8 mouse cellular contexts compared by ENCODE assay signal in genomic region chr4:59388447-59389030, GRCm38 (mm10). TPM values are rescaled to one million over a fixed set of nuclear protein-coding genes. Genes with fewer than 3 reads are reported as not detected.
DNase-seq lines count a peak whose midpoint lies in the region; ATAC-seq and TF ChIP-seq lines count a peak whose summit lies in the region.

No protein-coding gene starts in this region.

- TF ChIP-seq POLR2A in lung, adult 2 months (IDR thresholded peaks at IDR 0.05; ENCODE audit: borderline replicate concordance, extremely low read depth, low read depth, low read length) = no peak

- TF ChIP-seq CTCF in lung, embryonic 14.5 days (IDR thresholded peaks at IDR 0.05; ENCODE audit: low read depth) = no peak
- no peak for TF ChIP-seq CTCF in lung, adult 2 months (IDR thresholded peaks at IDR 0.05; ENCODE audit: insufficient read depth, low read length)

- H3K36me3 ChIP-seq in lung, embryonic 14.5 days (ENCODE audit: insufficient read depth) = no peaks in the 10 kb centered on the region
- H3K36me3 ChIP-seq in hindbrain, embryonic 10.5 days = no peaks in the 10 kb centered on the region
- H3K36me3 ChIP-seq in midbrain, embryonic 16.5 days (ENCODE audit: control insufficient read depth, insufficient read depth, low read length) = no peaks in the 10 kb centered on the region

- H3K9ac ChIP-seq in lung, embryonic 14.5 days = peak overlapping the region; percentile 40
- H3K9ac ChIP-seq in midbrain, embryonic 16.5 days (ENCODE audit: low read depth, low read length) = peak overlapping the region; percentile 55; the same call in 1 of the 2 replicates

- peak overlapping the region; percentile 44 for H3K4me2 ChIP-seq in lung, embryonic 14.5 days
- H3K4me2 ChIP-seq in midbrain, embryonic 16.5 days (ENCODE audit: low read length) = peak overlapping the region; percentile 52

- peaks cover 9% of the 10 kb centered on the region for H3K4me1 ChIP-seq in lung, embryonic 14.5 days (ENCODE audit: insufficient read depth)
- H3K4me1 ChIP-seq in lung, adult 2 months (ENCODE audit: control insufficient read depth, insufficient read depth, low read length) = no peaks in the 10 kb centered on the region
- H3K4me1 ChIP-seq in hindbrain, embryonic 10.5 days (replicated peaks) = peaks cover 11% of the 10 kb centered on the region
- H3K4me1 ChIP-seq in midbrain, embryonic 16.5 days (ENCODE audit: control insufficient read depth, insufficient read depth, low read length) = peaks cover 17% of the 10 kb centered on the region

- H3K27ac ChIP-seq in lung, embryonic 14.5 days (ENCODE audit: low read depth) = peak overlapping the region; percentile 72; the same call in 1 of the 2 replicates
- H3K27ac ChIP-seq in hindbrain, embryonic 10.5 days = 0 out of 2 replicates have a peak overlapping the region, but pooled peaks have one; percentile 1
- peak overlapping the region; percentile 70 for H3K27ac ChIP-seq in midbrain, embryonic 16.5 days (ENCODE audit: low read length)

- whole genome bisulfite sequencing in lung, embryonic 14.5 days = 25% methylated on average over 13 of the region's 13 CpGs
- 46% methylated on average over 13 of the region's 13 CpGs for WGBS in lung, adult 2 months
- WGBS in hindbrain, embryonic 10.5 days = 53% methylated on average over 13 of the region's 13 CpGs
- 8% methylated on average over 13 of the region's 13 CpGs for WGBS in midbrain, embryonic 16.5 days

- peak; percentile 29 for DNase-seq in lung, embryonic 14.5 days
- DNase-seq in lung, adult 2 months = no peak
- no peak for DNase-seq in hindbrain, embryonic 10.5 days (ENCODE audit: low spot score)
- peak; percentile 38 to 39 for DNase-seq in layer of hippocampus, adult 8-10 months (ENCODE audit: low spot score in 2 of 2)
- no peak for DNase-seq in yolk sac, embryonic 10.5 days (ENCODE audit: low spot score)
- no peak for DNase-seq in spleen, postnatal 14 days (ENCODE audit: low spot score in 2 of 2)
- no peak for DNase-seq in T-cell, adult 2 months (ENCODE audit: low spot score)

- 0 out of 2 replicates have a peak overlapping the region, but pooled peaks have one; percentile 6 for H3K4me3 ChIP-seq in lung, embryonic 14.5 days (ENCODE audit: low read depth, low read length)
- H3K4me3 ChIP-seq in lung, adult 2 months (replicated peaks; ENCODE audit: extremely low read depth, low read depth, low read length) = no peak overlapping the region
- H3K4me3 ChIP-seq in hindbrain, embryonic 10.5 days = no peak overlapping the region
- peak overlapping the region; percentile 21 for H3K4me3 ChIP-seq in midbrain, embryonic 16.5 days (ENCODE audit: low read depth, low read length)

- no peaks in the 10 kb centered on the region for H3K9me3 ChIP-seq in lung, embryonic 14.5 days (ENCODE audit: low read depth, low read length)
- no peaks in the 10 kb centered on the region for H3K9me3 ChIP-seq in hindbrain, embryonic 10.5 days
- no peaks in the 10 kb centered on the region for H3K9me3 ChIP-seq in midbrain, embryonic 16.5 days (replicated peaks; ENCODE audit: control insufficient read depth, low read length, poor library complexity, severe bottlenecking)

- no peaks in the 10 kb centered on the region for H3K27me3 ChIP-seq in lung, embryonic 14.5 days (ENCODE audit: insufficient read depth, low read length)
- H3K27me3 ChIP-seq in hindbrain, embryonic 10.5 days (ENCODE audit: insufficient read depth, poor library complexity, severe bottlenecking) = no peaks in the 10 kb centered on the region
- H3K27me3 ChIP-seq in midbrain, embryonic 16.5 days (ENCODE audit: control insufficient read depth, insufficient read depth, low read depth, low read length) = no peaks in the 10 kb centered on the region

- peak; percentile 29; the same call in 1 of the 2 replicates for ATAC-seq in lung, embryonic 14.5 days (ENCODE audit: insufficient read depth)
- ATAC-seq in midbrain, embryonic 16.5 days = peak; percentile 85

RNA-seq across cellular contexts. Expression of gene Susd1, which starts 49.9 kb away (rescaled TPM):
- polyA plus RNA-seq in lung, embryonic 14.5 days (2014; fragmentation: Nextera tagmentation; extraction: Ambion mirVana) = 5.1 and 5.6 TPM in 2 replicates
- polyA plus RNA-seq in lung, adult 2 months (2012; rRNA removed) = 1.9 and 3.1 TPM in 2 replicates
- 2.0 and 2.1 TPM in 2 replicates for polyA plus RNA-seq in hindbrain, embryonic 10.5 days (2016; fragmentation: Nextera tagmentation; extraction: Ambion mirVana)
- total RNA-seq in layer of hippocampus, adult 8-10 months (2022) = 10 to 100 TPM in 2 of 4 experiments, 1 to 10 TPM in 2; 8.3 to 11.1 (median 10.1) TPM
- 1.4 and 2.2 TPM in 2 replicates for polyA plus RNA-seq in midbrain, embryonic 16.5 days (2015; fragmentation: Nextera tagmentation; extraction: Ambion mirVana)

Comparison
In these comparisons a context has a peak if more than half of its experiments do, and no peak if none do; other contexts are left out.
1. DNase-seq: peak in lung, embryonic 14.5 days (single experiment) and layer of hippocampus, adult 8-10 months (2 of 2); none in lung, adult 2 months (single experiment), hindbrain, embryonic 10.5 days (single experiment), yolk sac, embryonic 10.5 days (single experiment), spleen, postnatal 14 days (0 of 2) and T-cell, adult 2 months (single experiment).
2. H3K4me3 ChIP-seq: peak in lung, embryonic 14.5 days (single experiment) and midbrain, embryonic 16.5 days (single experiment); none in lung, adult 2 months (single experiment) and hindbrain, embryonic 10.5 days (single experiment).
3. H3K27ac ChIP-seq: peak in every context shown above with its lines; median percentile 72 in lung, embryonic 14.5 days; 70 in midbrain, embryonic 16.5 days; 1 in hindbrain, embryonic 10.5 days.